Mouse (Mus musculus) heart, embryonic 14.5 days (tissue): ENCODE results near the gene Srm. TPM values are rescaled to one million over a fixed set of nuclear protein-coding genes. Genes with fewer than 3 reads are reported as not detected.
A peak's percentile ranks its signal among the peaks of the same experiment; 100 is the strongest.

Experiments
- ATAC-seq: fragments of 200-750 bp; cut with Nextera tagmentation; 2 replicates; pipeline ENCODE4 v1.8.0; 2017; ENCODE audit warnings: low read depth, moderate TSS enrichment; ENCODE audit not compliant: insufficient number of reproducible peaks, insufficient read depth, low FRiP score
- H3K27ac ChIP-seq, 2 experiments: fragments of 200-500 bp in 1 of 2; fragments of 300-500 bp in 1 of 2; sonication (generic) in 1 of 2; replicated peaks in 1 of 2; 2 replicates each; pipeline ENCODE4 v1.5.1; 2012 to 2014; ENCODE audit warnings: low read depth in 2 of 2, low read length in 2 of 2, control low read depth in 1 of 2, mild to moderate bottlenecking in 1 of 2, mixed read lengths in 1 of 2; ENCODE audit not compliant: control insufficient read depth in 1 of 2, insufficient read depth in 1 of 2
- H3K27me3 ChIP-seq: fragments of 300-500 bp; sonication (generic); 2 replicates; pipeline ENCODE4 v1.6.1; 2014; ENCODE audit warnings: mild to moderate bottlenecking, low read length, control low read depth; ENCODE audit not compliant: control insufficient read depth, insufficient read depth
- H3K36me3 ChIP-seq: fragments of 300-500 bp; sonication (generic); 2 replicates; pipeline ENCODE4 v1.6.1; 2014; ENCODE audit warnings: mild to moderate bottlenecking, control low read depth, low read length, mixed read lengths; ENCODE audit not compliant: control insufficient read depth, insufficient read depth
- H3K4me1 ChIP-seq, 2 experiments: fragments of 200-500 bp in 1 of 2; fragments of 300-500 bp in 1 of 2; sonication (generic) in 1 of 2; 2 replicates each; pipeline ENCODE4 v1.6.1; 2012 to 2014; ENCODE audit warnings: low read length in 2 of 2, control low read depth in 1 of 2, mixed read lengths in 1 of 2; ENCODE audit not compliant: control insufficient read depth in 2 of 2, insufficient read depth in 2 of 2
- H3K4me2 ChIP-seq: fragments of 300-500 bp; sonication (generic); 2 replicates; pipeline ENCODE4 v1.6.1; 2014; ENCODE audit warnings: mild to moderate bottlenecking, low read length
- H3K4me3 ChIP-seq, 2 experiments: fragments of 200-500 bp in 1 of 2; fragments of 300-500 bp in 1 of 2; sonication (generic) in 1 of 2; 2 replicates each; pipeline ENCODE4 v1.5.1; 2012 to 2014; ENCODE audit warnings: low read length in 2 of 2, mild to moderate bottlenecking in 2 of 2, control low read depth in 1 of 2, low read depth in 1 of 2, moderate library complexity in 1 of 2; ENCODE audit not compliant: control insufficient read depth in 1 of 2, insufficient read depth in 1 of 2
- H3K9ac ChIP-seq: fragments of 300-500 bp; sonication (generic); 2 replicates; pipeline ENCODE4 v1.6.1; 2014; ENCODE audit warnings: mild to moderate bottlenecking, low read length
- H3K9me3 ChIP-seq: fragments of 300-500 bp; sonication (generic); 2 replicates; pipeline ENCODE4 v1.6.1; 2016; ENCODE audit warnings: low read length, control low read depth; ENCODE audit not compliant: control insufficient read depth
- WGBS: fragments of 180-500 bp; shearing (Covaris S2); extraction: QIAGEN DNeasy Blood & Tissue Kit; methylation state at CpG from one replicate; pipeline ENCODE4 v1.1.7; 2014; 5-methylcytosine and 5-hydroxymethylcytosine counted together
- polyA plus RNA-seq: library from polyadenylated mRNA; unstranded; fragments of >200 nt; fragmentation: Nextera tagmentation; extraction: Ambion mirVana; gene quantifications from 2 replicates; pipeline ENCODE4 v1.2.1, GENCODE M21; 2014

The Srm gene
- polyA plus RNA-seq, 1 experiment from 2014 or later = 101 TPM

- Histone ChIP-seq H3K27me3 (no peaks in the 10 kb centered on the region), H3K27ac (no peak overlapping the region), H3K9ac (no peak overlapping the region), H3K36me3 (peaks cover 53% of the 10 kb centered on the region), H3K4me2 (peak overlapping the region; percentile 76), H3K9me3 (no peaks in the 10 kb centered on the region), H3K4me3 (peak overlapping the region in 1 of 2 experiments; percentile 100; a peak in 1 of 4 replicates), H3K4me1 (peaks cover 2 to 17% of the 10 kb centered on the region in 2 experiments; a peak in 3 of 4 replicates)
- no peak for ATAC-seq
- 79% methylated on average over 10 of the region's 10 CpGs for WGBS
Observed at GRCm38 (mm10) chr4:148625010-148625409, 33.7 kb downstream of the Srm start.

- Histone ChIP-seq H3K27me3 (no peaks in the 10 kb centered on the region), H3K4me3 (peak overlapping the region; percentile 69 to 100), H3K4me2 (peak overlapping the region; percentile 76), H3K9ac (peak overlapping the region; percentile 100), H3K4me1 (peaks cover 2 to 17% of the 10 kb centered on the region in 2 experiments; a peak in 3 of 4 replicates), H3K27ac (peak overlapping the region; percentile 89 to 97), H3K36me3 (peaks cover 43% of the 10 kb centered on the region), H3K9me3 (no peaks in the 10 kb centered on the region)
- ATAC-seq = peak; percentile 54
- under 1% methylated on average over 57 of the region's 57 CpGs for WGBS
Observed at GRCm38 (mm10) chr4:148625756-148626622, 34.7 kb downstream of the Srm start.

GRCm38 (mm10) chr4:148626623-148627185 lies 35.4 kb downstream of the Srm start, which contains the start of gene Tardbp:
Tardbp (minus strand) TSS chr4:148627019.
- peaks cover 2 to 17% of the 10 kb centered on the region in 2 experiments; a peak in 3 of 4 replicates for H3K4me1 ChIP-seq
- H3K9me3 ChIP-seq = no peaks in the 10 kb centered on the region
- peak within 1 kb of the TSS; percentile 76 for H3K4me2 ChIP-seq
- under 1% methylated on average over 49 of the region's 51 CpGs for WGBS
- peak within 1 kb of the TSS; percentile 69 to 100 for H3K4me3 ChIP-seq
- peak within 1 kb of the TSS; percentile 89 to 97 for H3K27ac ChIP-seq
- H3K36me3 ChIP-seq = peaks cover 36% of the 10 kb centered on the region
- H3K9ac ChIP-seq = peak within 1 kb of the TSS; percentile 100
- ATAC-seq = peak; percentile 93
- no peaks in the 10 kb centered on the region for H3K27me3 ChIP-seq

GRCm38 (mm10) chr4:148627246-148627645 lies 35.9 kb downstream of the Srm start:
- ATAC-seq = no peak
- 60% methylated on average over 3 of the region's 3 CpGs for WGBS
- H3K4me3 ChIP-seq = peak overlapping the region in 1 of 2 experiments; percentile 100; a peak in 2 of 4 replicates
- no peaks in the 10 kb centered on the region for H3K27me3 ChIP-seq
- H3K4me2 ChIP-seq = peak overlapping the region; percentile 76
- peaks cover 2 to 17% of the 10 kb centered on the region in 2 experiments; a peak in 3 of 4 replicates for H3K4me1 ChIP-seq
- H3K9me3 ChIP-seq = no peaks in the 10 kb centered on the region
- no peak overlapping the region for H3K27ac ChIP-seq
- peak overlapping the region; percentile 100 for H3K9ac ChIP-seq
- H3K36me3 ChIP-seq = peaks cover 31% of the 10 kb centered on the region

- Histone ChIP-seq H3K27me3 (no peaks in the 10 kb centered on the region), H3K4me2 (no peak overlapping the region), H3K9ac (no peak overlapping the region), H3K9me3 (no peaks in the 10 kb centered on the region), H3K4me1 (no peaks in the 10 kb centered on the region; a peak in 1 of 4 replicates), H3K4me3 (no peak overlapping the region), H3K36me3 (no peaks in the 10 kb centered on the region), H3K27ac (no peak overlapping the region)
- ATAC-seq = no peak
- 54% methylated on average over 3 of the region's 3 CpGs for WGBS
Observed at GRCm38 (mm10) chr4:148632013-148632692, 40.9 kb downstream of the Srm start.

- WGBS = 67% methylated on average over 2 of the region's 2 CpGs
- no peaks in the 10 kb centered on the region for H3K9me3 ChIP-seq
Observed at GRCm38 (mm10) chr4:148633395-148634061, 42.2 kb downstream of the Srm start.

GRCm38 (mm10) chr4:148635309-148635708 lies 44.0 kb downstream of the Srm start:
- Histone ChIP-seq H3K36me3 (no peaks in the 10 kb centered on the region), H3K4me1 (no peaks in the 10 kb centered on the region; a peak in 1 of 4 replicates), H3K9ac (no peak overlapping the region), H3K27ac (no peak overlapping the region), H3K4me2 (no peak overlapping the region), H3K27me3 (no peaks in the 10 kb centered on the region), H3K4me3 (no peak overlapping the region), H3K9me3 (no peaks in the 10 kb centered on the region)
- no peak for ATAC-seq
- WGBS = 85% methylated on average over 2 of the region's 2 CpGs

More at GRCm38 (mm10) chr4:148633395-148634061, 42.2 kb downstream of the Srm start:
- Histone ChIP-seq H3K9ac (no peak overlapping the region), H3K4me1 (no peaks in the 10 kb centered on the region; a peak in 1 of 4 replicates), H3K27ac (no peak overlapping the region), H3K4me3 (no peak overlapping the region), H3K4me2 (no peak overlapping the region), H3K36me3 (no peaks in the 10 kb centered on the region), H3K27me3 (no peaks in the 10 kb centered on the region)
- ATAC-seq = no peak
